Mouse (Mus musculus) c-Kit-positive CD71-positive TER-119-negative erythroid progenitor cells, embryonic 14.5 days (primary cell): ENCODE data around the gene Rarb.

Source experiments
- DNase-seq: peaks from one replicate; pipeline ENCODE4 v3.0.0-alpha.2; 2013; ENCODE audit warnings: low read depth

The Rarb gene

GRCm38 (mm10) chr14:16735331-16736012 lies 83.5 kb downstream of the Rarb start:
- DNase-seq = no peak

- no peak for DNase-seq
Measured at GRCm38 (mm10) chr14:16733595-16734298, 85.2 kb downstream of the Rarb start.

- no peak for DNase-seq
Measured at GRCm38 (mm10) chr14:16732054-16732453, 86.9 kb downstream of the Rarb start.

- DNase-seq = no peak
Measured at GRCm38 (mm10) chr14:16728175-16728838, 90.6 kb downstream of the Rarb start.

- no peak for DNase-seq
Measured at GRCm38 (mm10) chr14:16723991-16724390, 95.0 kb downstream of the Rarb start.

GRCm38 (mm10) chr14:16717821-16718220 lies 101.1 kb downstream of the Rarb start:
- DNase-seq = no peak

GRCm38 (mm10) chr14:16714344-16714955 lies 104.5 kb downstream of the Rarb start:
- no peak for DNase-seq

GRCm38 (mm10) chr14:16713773-16714172 lies 105.2 kb downstream of the Rarb start:
- DNase-seq = no peak

- no peak for DNase-seq
Measured at GRCm38 (mm10) chr14:16699228-16699627, 119.7 kb downstream of the Rarb start.

GRCm38 (mm10) chr14:16695453-16696120 lies 123.4 kb downstream of the Rarb start:
- DNase-seq = no peak

- no peak for DNase-seq
Measured at GRCm38 (mm10) chr14:16678335-16678734, 140.6 kb downstream of the Rarb start.

GRCm38 (mm10) chr14:16677081-16677480 lies 141.9 kb downstream of the Rarb start:
- DNase-seq = no peak

GRCm38 (mm10) chr14:16670571-16670970 lies 148.4 kb downstream of the Rarb start:
- no peak for DNase-seq

- no peak for DNase-seq
Measured at GRCm38 (mm10) chr14:16639153-16639943, 179.6 kb downstream of the Rarb start.

GRCm38 (mm10) chr14:16613975-16614374 lies 205.0 kb downstream of the Rarb start:
- DNase-seq = no peak

GRCm38 (mm10) chr14:16605480-16605879 lies 213.5 kb downstream of the Rarb start:
- no peak for DNase-seq

GRCm38 (mm10) chr14:16604469-16605064 lies 214.4 kb downstream of the Rarb start:
- DNase-seq = no peak

- DNase-seq = no peak
Measured at GRCm38 (mm10) chr14:16603040-16603590, 215.8 kb downstream of the Rarb start.

- no peak for DNase-seq
Measured at GRCm38 (mm10) chr14:16599224-16599623, 219.7 kb downstream of the Rarb start.

- DNase-seq = no peak
Measured at GRCm38 (mm10) chr14:16598074-16598501, 220.9 kb downstream of the Rarb start.
